Mouse (Mus musculus): ENCODE measurements at regions not wholly inside any gene's neighbourhood (a gene's known extent, or its start where the extent isn't known, plus 50 kb on each side); places are given as distances from the start of the nearest gene placed in this dataset.

GRCm38 (mm10) chr15:11664839-11665379 is 242.2 kb downstream of the Npr3 start:
- Histone ChIP-seq H3K27ac (ENCODE audit: low read length) (no peak overlapping the region), H3K9me3 (ENCODE audit: control insufficient read depth, low read length) (no peaks in the 10 kb centered on the region), H3K9ac (ENCODE audit: low read depth, low read length) (no peak overlapping the region), H3K4me3 (ENCODE audit: low read length) (no peak overlapping the region), H3K4me2 (ENCODE audit: low read depth, low read length) (no peak overlapping the region), H3K27me3 (replicated peaks; ENCODE audit: control insufficient read depth, insufficient read depth, low read length) (no peaks in the 10 kb centered on the region), H3K4me1 (ENCODE audit: control insufficient read depth, insufficient read depth, low read length) (no peaks in the 10 kb centered on the region), H3K36me3 (ENCODE audit: control insufficient read depth, insufficient read depth, low read length) (no peaks in the 10 kb centered on the region)
- WGBS = 67% methylated on average over 5 of the region's 5 CpGs
- no peak for ATAC-seq

GRCm38 (mm10) chr15:11655168-11655567 is 251.9 kb downstream of the Npr3 start:
- H3K4me1 ChIP-seq (ENCODE audit: control insufficient read depth, insufficient read depth, low read length) = no peaks in the 10 kb centered on the region
- H3K9ac ChIP-seq (ENCODE audit: low read depth, low read length) = no peak overlapping the region
- no peak overlapping the region for H3K4me2 ChIP-seq (ENCODE audit: low read depth, low read length)
- no peak overlapping the region for H3K27ac ChIP-seq (ENCODE audit: low read length)
- ATAC-seq = no peak
- H3K4me3 ChIP-seq (ENCODE audit: low read length) = no peak overlapping the region
- no peaks in the 10 kb centered on the region for H3K9me3 ChIP-seq (ENCODE audit: control insufficient read depth, low read length)
- H3K36me3 ChIP-seq (ENCODE audit: control insufficient read depth, insufficient read depth, low read length) = no peaks in the 10 kb centered on the region
- no peaks in the 10 kb centered on the region for H3K27me3 ChIP-seq (replicated peaks; ENCODE audit: control insufficient read depth, insufficient read depth, low read length)
- WGBS = 84% methylated on average over 3 of the region's 3 CpGs

GRCm38 (mm10) chr15:11646241-11646640 is 246.8 kb upstream of the Tars start:
- Histone ChIP-seq H3K4me3 (ENCODE audit: low read length) (no peak overlapping the region), H3K27me3 (replicated peaks; ENCODE audit: control insufficient read depth, insufficient read depth, low read length) (no peaks in the 10 kb centered on the region), H3K9me3 (ENCODE audit: control insufficient read depth, low read length) (no peaks in the 10 kb centered on the region), H3K36me3 (ENCODE audit: control insufficient read depth, insufficient read depth, low read length) (no peaks in the 10 kb centered on the region), H3K27ac (ENCODE audit: low read length) (no peak overlapping the region), H3K4me1 (ENCODE audit: control insufficient read depth, insufficient read depth, low read length) (no peaks in the 10 kb centered on the region), H3K4me2 (ENCODE audit: low read depth, low read length) (no peak overlapping the region), H3K9ac (ENCODE audit: low read depth, low read length) (no peak overlapping the region)
- ATAC-seq = no peak
- WGBS = 89% methylated on average over 6 of the region's 6 CpGs

- Histone ChIP-seq H3K27me3 (replicated peaks; ENCODE audit: control insufficient read depth, insufficient read depth, low read length) (no peaks in the 10 kb centered on the region), H3K36me3 (ENCODE audit: control insufficient read depth, insufficient read depth, low read length) (no peaks in the 10 kb centered on the region)
- WGBS = 64% methylated on average over 7 of the region's 7 CpGs
These were observed 245.3 kb upstream of the Tars start for GRCm38 (mm10) chr15:11644779-11645178.

GRCm38 (mm10) chr15:11630654-11631053 is 231.2 kb upstream of the Tars start:
- no peak overlapping the region for H3K4me3 ChIP-seq (ENCODE audit: low read length)

More at GRCm38 (mm10) chr15:11644779-11645178, 245.3 kb upstream of the Tars start:
- Histone ChIP-seq H3K4me2 (ENCODE audit: low read depth, low read length) (no peak overlapping the region), H3K27ac (ENCODE audit: low read length) (no peak overlapping the region), H3K9me3 (ENCODE audit: control insufficient read depth, low read length) (no peaks in the 10 kb centered on the region), H3K9ac (ENCODE audit: low read depth, low read length) (no peak overlapping the region), H3K4me3 (ENCODE audit: low read length) (no peak overlapping the region), H3K4me1 (ENCODE audit: control insufficient read depth, insufficient read depth, low read length) (no peaks in the 10 kb centered on the region)
- ATAC-seq = no peak

GRCm38 (mm10) chr15:11626433-11626832 is 227.0 kb upstream of the Tars start:
- Histone ChIP-seq H3K4me3 (ENCODE audit: low read length) (no peak overlapping the region), H3K27ac (ENCODE audit: low read length) (no peak overlapping the region), H3K36me3 (ENCODE audit: control insufficient read depth, insufficient read depth, low read length) (no peaks in the 10 kb centered on the region), H3K4me2 (ENCODE audit: low read depth, low read length) (no peak overlapping the region), H3K9me3 (ENCODE audit: control insufficient read depth, low read length) (no peaks in the 10 kb centered on the region), H3K27me3 (replicated peaks; ENCODE audit: control insufficient read depth, insufficient read depth, low read length) (no peaks in the 10 kb centered on the region), H3K9ac (ENCODE audit: low read depth, low read length) (no peak overlapping the region), H3K4me1 (ENCODE audit: control insufficient read depth, insufficient read depth, low read length) (no peaks in the 10 kb centered on the region)
- WGBS = 69% methylated on average over 9 of the region's 9 CpGs
- no peak for ATAC-seq

More at GRCm38 (mm10) chr15:11630654-11631053, 231.2 kb upstream of the Tars start:
- Histone ChIP-seq H3K9ac (ENCODE audit: low read depth, low read length) (no peak overlapping the region), H3K27ac (ENCODE audit: low read length) (no peak overlapping the region), H3K4me1 (ENCODE audit: control insufficient read depth, insufficient read depth, low read length) (no peaks in the 10 kb centered on the region), H3K36me3 (ENCODE audit: control insufficient read depth, insufficient read depth, low read length) (no peaks in the 10 kb centered on the region), H3K4me2 (ENCODE audit: low read depth, low read length) (no peak overlapping the region), H3K9me3 (ENCODE audit: control insufficient read depth, low read length) (no peaks in the 10 kb centered on the region), H3K27me3 (replicated peaks; ENCODE audit: control insufficient read depth, insufficient read depth, low read length) (no peaks in the 10 kb centered on the region)
- WGBS = 80% methylated on average over 2 of the region's 2 CpGs
- no peak for ATAC-seq

GRCm38 (mm10) chr15:11612416-11612815 is 213.0 kb upstream of the Tars start:
- H3K9me3 ChIP-seq (ENCODE audit: control insufficient read depth, low read length) = no peaks in the 10 kb centered on the region
- no peaks in the 10 kb centered on the region for H3K4me1 ChIP-seq (ENCODE audit: control insufficient read depth, insufficient read depth, low read length)
- no peak for ATAC-seq
- H3K4me3 ChIP-seq (ENCODE audit: low read length) = no peak overlapping the region
- no peaks in the 10 kb centered on the region for H3K36me3 ChIP-seq (ENCODE audit: control insufficient read depth, insufficient read depth, low read length)
- no peaks in the 10 kb centered on the region for H3K27me3 ChIP-seq (replicated peaks; ENCODE audit: control insufficient read depth, insufficient read depth, low read length)
- no peak overlapping the region for H3K27ac ChIP-seq (ENCODE audit: low read length)
- no peak overlapping the region for H3K4me2 ChIP-seq (ENCODE audit: low read depth, low read length)
- H3K9ac ChIP-seq (ENCODE audit: low read depth, low read length) = no peak overlapping the region
- WGBS = 49% methylated on average over 3 of the region's 3 CpGs

- H3K4me1 ChIP-seq (ENCODE audit: control insufficient read depth, insufficient read depth, low read length) = no peaks in the 10 kb centered on the region
- WGBS = 68% methylated on average over 3 of the region's 3 CpGs
These were observed 210.7 kb upstream of the Tars start for GRCm38 (mm10) chr15:11610043-11610670.

GRCm38 (mm10) chr15:11607489-11607888 is 208.0 kb upstream of the Tars start:
- H3K9ac ChIP-seq (ENCODE audit: low read depth, low read length) = no peak overlapping the region
- H3K4me2 ChIP-seq (ENCODE audit: low read depth, low read length) = no peak overlapping the region
- H3K36me3 ChIP-seq (ENCODE audit: control insufficient read depth, insufficient read depth, low read length) = no peaks in the 10 kb centered on the region
- no peaks in the 10 kb centered on the region for H3K4me1 ChIP-seq (ENCODE audit: control insufficient read depth, insufficient read depth, low read length)
- H3K4me3 ChIP-seq (ENCODE audit: low read length) = no peak overlapping the region
- H3K27me3 ChIP-seq (replicated peaks; ENCODE audit: control insufficient read depth, insufficient read depth, low read length) = no peaks in the 10 kb centered on the region
- no peak overlapping the region for H3K27ac ChIP-seq (ENCODE audit: low read length)
- H3K9me3 ChIP-seq (ENCODE audit: control insufficient read depth, low read length) = no peaks in the 10 kb centered on the region
- peak; percentile 48; the same call in 1 of the 2 replicates for ATAC-seq

More at GRCm38 (mm10) chr15:11610043-11610670, 210.7 kb upstream of the Tars start:
- no peak for ATAC-seq
- H3K4me3 ChIP-seq (ENCODE audit: low read length) = no peak overlapping the region
- H3K9me3 ChIP-seq (ENCODE audit: control insufficient read depth, low read length) = no peaks in the 10 kb centered on the region
- H3K9ac ChIP-seq (ENCODE audit: low read depth, low read length) = no peak overlapping the region
- no peaks in the 10 kb centered on the region for H3K27me3 ChIP-seq (replicated peaks; ENCODE audit: control insufficient read depth, insufficient read depth, low read length)
- no peak overlapping the region for H3K27ac ChIP-seq (ENCODE audit: low read length)
- no peaks in the 10 kb centered on the region for H3K36me3 ChIP-seq (ENCODE audit: control insufficient read depth, insufficient read depth, low read length)
- H3K4me2 ChIP-seq (ENCODE audit: low read depth, low read length) = no peak overlapping the region

- no peak overlapping the region for H3K4me3 ChIP-seq (ENCODE audit: low read length)
- no peak for ATAC-seq
- no peak overlapping the region for H3K4me2 ChIP-seq (ENCODE audit: low read depth, low read length)
- H3K36me3 ChIP-seq (ENCODE audit: control insufficient read depth, insufficient read depth, low read length) = no peaks in the 10 kb centered on the region
- no peak overlapping the region for H3K27ac ChIP-seq (ENCODE audit: low read length)
- H3K27me3 ChIP-seq (replicated peaks; ENCODE audit: control insufficient read depth, insufficient read depth, low read length) = no peaks in the 10 kb centered on the region
- 89% methylated on average over 4 of the region's 4 CpGs for WGBS
- no peak overlapping the region for H3K9ac ChIP-seq (ENCODE audit: low read depth, low read length)
- no peaks in the 10 kb centered on the region for H3K4me1 ChIP-seq (ENCODE audit: control insufficient read depth, insufficient read depth, low read length)
- H3K9me3 ChIP-seq (ENCODE audit: control insufficient read depth, low read length) = no peaks in the 10 kb centered on the region
These were observed 206.2 kb upstream of the Tars start for GRCm38 (mm10) chr15:11605677-11606076.
